Mouse (Mus musculus) mouse embryonic stem cell (cell line): ENCODE measurements at regions not wholly inside any gene's neighbourhood (a gene's known extent, or its start where the extent isn't known, plus 50 kb on each side); places are given as distances from the start of the nearest gene placed in this dataset.

Experiments
- in situ Hi-C, 2 experiments: fragments of 300-500 bp; cut with MboI; formaldehyde crosslinking; loops; 1 replicate in 1 of 2; 3 replicates in 1 of 2; pipeline ENCODE4 v1.14.3; 2019 to 2020; ENCODE audit warnings: low sequenced_read_pairs in 2 of 2, low pct_unique_long_range_greater_than_20kb in 1 of 2, mixed read lengths in 1 of 2; ENCODE audit not compliant: unreplicated experiment in 1 of 2

- in situ Hi-C loops = no loop called here
Observed at GRCm38 (mm10) chr13:101127808-101128207, 294.6 kb upstream of the Slc30a5 start.

- in situ Hi-C loops = no loop called here
Observed at GRCm38 (mm10) chr13:101127262-101127661, 294.0 kb upstream of the Slc30a5 start.

- in situ Hi-C loops = no loop called here
Observed at GRCm38 (mm10) chr13:101117311-101117710, 284.1 kb upstream of the Slc30a5 start.

- in situ Hi-C loops = no loop called here
Observed at GRCm38 (mm10) chr13:101115296-101115695, 282.1 kb upstream of the Slc30a5 start.

GRCm38 (mm10) chr13:101112176-101112575 lies 278.9 kb upstream of the Slc30a5 start:
- in situ Hi-C loops = no loop called here

- in situ Hi-C loops = no loop called here
Observed at GRCm38 (mm10) chr13:101111773-101112172, 278.5 kb upstream of the Slc30a5 start.

- in situ Hi-C loops = no loop called here
Observed at GRCm38 (mm10) chr13:101100621-101101020, 267.4 kb upstream of the Slc30a5 start.

- in situ Hi-C loops = no loop called here
Observed at GRCm38 (mm10) chr13:101096856-101097255, 263.6 kb upstream of the Slc30a5 start.

GRCm38 (mm10) chr13:101096221-101096620 lies 263.0 kb upstream of the Slc30a5 start:
- in situ Hi-C loops = no loop called here

GRCm38 (mm10) chr13:101095057-101095831 lies 262.0 kb upstream of the Slc30a5 start:
- in situ Hi-C loops = no loop called here

- in situ Hi-C loops = no loop called here
Observed at GRCm38 (mm10) chr13:101092743-101093131, 259.5 kb upstream of the Slc30a5 start.

GRCm38 (mm10) chr13:101092033-101092742 lies 259.0 kb upstream of the Slc30a5 start:
- in situ Hi-C loops = no loop called here

GRCm38 (mm10) chr13:101085182-101085581 lies 252.0 kb upstream of the Slc30a5 start:
- in situ Hi-C loops = no loop called here

GRCm38 (mm10) chr13:101084193-101084592 lies 251.0 kb upstream of the Slc30a5 start:
- in situ Hi-C loops = no loop called here

- in situ Hi-C loops = no loop called here
Observed at GRCm38 (mm10) chr13:101083416-101083815, 250.2 kb upstream of the Slc30a5 start.

GRCm38 (mm10) chr13:101068489-101068888 lies 235.3 kb upstream of the Slc30a5 start:
- in situ Hi-C loops = no loop called here

GRCm38 (mm10) chr13:101062582-101062981 lies 229.4 kb upstream of the Slc30a5 start:
- in situ Hi-C loops = no loop called here

- in situ Hi-C loops = no loop called here
Observed at GRCm38 (mm10) chr13:101061233-101062144, 228.3 kb upstream of the Slc30a5 start.

GRCm38 (mm10) chr13:101049511-101049910 lies 216.3 kb upstream of the Slc30a5 start:
- in situ Hi-C loops = no loop called here
